Mouse (Mus musculus): ENCODE measurements around the gene Gpr15.

- TF ChIP-seq CTCF (IDR thresholded peaks at IDR 0.05; ENCODE audit: extremely low read depth, insufficient read length, insufficient replicate concordance, low read depth, low read length), result no peak
- no peak for TF ChIP-seq POLR2A (IDR thresholded peaks at IDR 0.05; ENCODE audit: low read depth, low read length)
Measured at GRCm38 (mm10) chr16:58684537-58684936, 34.3 kb downstream of the Gpr15 start.
